Mouse (Mus musculus): Measurements from ENCODE around the gene Gm4131. TPM values are rescaled to one million over a fixed set of nuclear protein-coding genes. Genes with fewer than 3 reads are reported as not detected.
"Not testable (repeated sequence)": the region's sequence is repeated elsewhere in the genome, so short reads cannot be mapped to it uniquely, and the experiment has no call there.

The Gm4131 gene
- 0.25 and 0.36 TPM in 2 replicates for polyA plus RNA-seq (2015; fragmentation: Nextera tagmentation; extraction: Ambion mirVana)

DNA sequence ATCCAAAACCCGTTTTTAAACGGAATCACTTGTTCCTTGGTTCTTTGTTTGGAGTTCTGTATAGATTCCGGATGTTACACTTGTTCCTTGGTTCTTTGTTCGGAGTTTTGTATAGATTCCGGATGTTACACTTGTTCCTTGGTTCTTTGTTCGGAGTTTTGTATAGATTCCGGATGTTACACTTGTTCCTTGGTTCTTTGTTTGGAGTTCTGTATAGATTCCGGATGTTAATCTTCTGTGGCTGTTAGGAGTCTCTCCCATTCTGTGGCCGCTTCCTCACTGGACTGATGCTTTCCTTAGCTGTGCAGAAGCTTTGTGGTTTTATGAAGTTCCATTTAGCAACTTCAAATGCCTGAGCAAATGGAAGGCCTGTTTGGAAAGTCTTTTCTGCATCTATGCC lies at the start of gene Gm4131:
TSS of gene Gm4131 (minus strand) at position 101 of the 400 bp plus-strand sequence.
- peaks cover 10% of the 10 kb centered on the region for H3K4me1 ChIP-seq (ENCODE audit: control insufficient read depth, insufficient read depth, low read length)
- not testable (repeated sequence) for H3K27ac ChIP-seq (ENCODE audit: low read length); ATAC-seq; H3K9ac ChIP-seq (ENCODE audit: low read depth, low read length); H3K36me3 ChIP-seq (ENCODE audit: control insufficient read depth, insufficient read depth, low read length); H3K4me3 ChIP-seq (ENCODE audit: low read depth, low read length); H3K4me2 ChIP-seq (ENCODE audit: low read length); H3K27me3 ChIP-seq (ENCODE audit: control insufficient read depth, insufficient read depth, low read depth, low read length); H3K9me3 ChIP-seq (replicated peaks; ENCODE audit: control insufficient read depth, low read length, poor library complexity, severe bottlenecking)
- WGBS, result 56% methylated on average over 9 of the region's 9 CpGs

DNA sequence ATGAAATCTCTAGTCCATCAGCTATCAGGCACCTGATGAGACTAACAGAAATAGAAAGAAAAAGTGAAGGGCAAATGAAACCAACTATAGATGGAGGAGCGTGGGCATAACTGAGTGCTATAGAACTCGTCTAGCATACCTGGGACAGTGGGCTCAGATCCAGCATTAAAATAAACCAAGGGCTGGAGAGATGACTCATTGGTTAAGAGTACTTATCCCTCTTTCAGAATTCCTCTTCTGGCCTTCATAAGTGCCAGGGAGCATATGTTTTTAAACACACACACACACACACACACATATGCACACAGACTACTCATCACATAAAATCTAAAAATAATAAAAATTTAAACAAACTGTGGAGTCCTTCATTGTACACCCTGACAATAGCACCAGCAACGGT lies 43.2 kb upstream of the Gm4131 start:
- Histone ChIP-seq H3K4me3 (ENCODE audit: low read depth, low read length) (no peak overlapping the region), H3K4me1 (ENCODE audit: control insufficient read depth, insufficient read depth, low read length) (no peaks in the 10 kb centered on the region), H3K9ac (ENCODE audit: low read depth, low read length) (no peak overlapping the region), H3K4me2 (ENCODE audit: low read length) (no peak overlapping the region), H3K9me3 (replicated peaks; ENCODE audit: control insufficient read depth, low read length, poor library complexity, severe bottlenecking) (no peaks in the 10 kb centered on the region), H3K36me3 (ENCODE audit: control insufficient read depth, insufficient read depth, low read length) (peaks cover 10% of the 10 kb centered on the region), H3K27me3 (ENCODE audit: control insufficient read depth, insufficient read depth, low read depth, low read length) (no peaks in the 10 kb centered on the region), H3K27ac (ENCODE audit: low read length) (no peak overlapping the region)
- ATAC-seq, result no peak
- WGBS, result 82% methylated on average over 3 of the region's 3 CpGs

DNA sequence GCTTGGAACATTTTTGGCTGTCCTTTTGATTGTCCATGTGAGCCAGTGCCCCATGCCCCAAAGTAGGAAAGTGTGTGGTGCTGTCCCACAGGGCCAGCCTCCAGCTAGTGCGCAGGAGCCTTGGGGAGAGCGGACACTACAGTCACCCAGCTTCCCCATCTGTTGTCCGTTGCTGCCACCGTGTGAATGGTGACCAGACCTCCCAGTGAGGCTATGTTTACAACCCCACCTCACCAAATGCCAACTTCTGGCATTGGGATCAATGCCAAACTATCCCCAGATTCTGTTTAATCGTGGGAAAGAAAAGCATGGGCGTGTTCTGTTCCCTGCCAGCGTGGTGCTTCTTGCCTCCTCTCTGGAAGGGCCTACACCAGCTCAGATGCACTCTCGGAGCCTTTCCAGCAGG lies 41.1 kb upstream of the Gm4131 start:
- H3K4me3 ChIP-seq (ENCODE audit: low read depth, low read length), result no peak overlapping the region
- H3K4me1 ChIP-seq (ENCODE audit: control insufficient read depth, insufficient read depth, low read length), result no peaks in the 10 kb centered on the region
- H3K9me3 ChIP-seq (replicated peaks; ENCODE audit: control insufficient read depth, low read length, poor library complexity, severe bottlenecking), result no peaks in the 10 kb centered on the region
- no peaks in the 10 kb centered on the region for H3K27me3 ChIP-seq (ENCODE audit: control insufficient read depth, insufficient read depth, low read depth, low read length)
- H3K4me2 ChIP-seq (ENCODE audit: low read length), result no peak overlapping the region
- peaks cover 10% of the 10 kb centered on the region for H3K36me3 ChIP-seq (ENCODE audit: control insufficient read depth, insufficient read depth, low read length)
- H3K27ac ChIP-seq (ENCODE audit: low read length), result no peak overlapping the region
- no peak overlapping the region for H3K9ac ChIP-seq (ENCODE audit: low read depth, low read length)
- peak; percentile 62; the same call in 1 of the 2 replicates for ATAC-seq
- 67% methylated on average over 8 of the region's 8 CpGs for WGBS

DNA sequence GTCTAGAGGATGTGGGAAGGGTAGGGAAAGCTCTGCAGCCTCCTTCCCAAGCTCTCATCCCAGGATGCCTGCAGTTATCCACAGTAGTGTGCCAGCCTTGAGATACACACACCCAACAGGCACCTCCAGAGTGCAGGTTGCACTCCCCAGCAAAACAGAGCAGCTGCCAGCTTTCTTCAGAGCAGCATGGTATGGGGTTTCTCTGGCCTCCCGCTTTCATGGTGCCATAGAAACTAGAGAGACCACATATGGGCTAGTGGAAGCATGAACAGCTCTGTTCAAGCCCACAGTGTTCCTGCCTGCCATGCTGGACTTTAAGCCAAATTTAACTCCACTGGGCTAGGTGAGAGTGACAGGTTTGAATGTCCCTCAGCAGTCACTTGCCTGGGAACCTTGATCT lies 36.1 kb upstream of the Gm4131 start:
- WGBS, result 85% methylated on average over 1 of the region's 1 CpGs
- no peaks in the 10 kb centered on the region for H3K9me3 ChIP-seq (replicated peaks; ENCODE audit: control insufficient read depth, low read length, poor library complexity, severe bottlenecking)

DNA sequence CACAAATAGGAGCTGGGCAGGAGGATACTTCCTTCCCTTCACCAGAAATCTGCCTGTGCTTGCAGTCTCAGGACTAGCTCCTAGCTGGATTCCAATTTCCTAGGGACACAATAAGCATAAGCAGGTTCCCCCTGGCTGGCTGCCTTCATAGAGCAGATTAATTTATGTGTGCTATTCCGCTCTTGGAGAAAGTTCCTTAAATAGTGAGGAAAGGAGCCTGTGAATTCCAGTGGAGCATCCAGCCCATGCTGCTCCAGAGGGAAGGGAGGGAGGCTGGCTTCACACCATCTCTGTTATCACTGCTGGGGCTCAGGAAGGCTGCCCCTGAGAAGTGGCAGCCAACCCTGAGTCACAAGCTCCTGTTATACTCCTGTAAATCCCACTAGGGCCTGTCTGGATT lies 35.5 kb upstream of the Gm4131 start:
- Histone ChIP-seq H3K4me1 (ENCODE audit: control insufficient read depth, insufficient read depth, low read length) (no peaks in the 10 kb centered on the region), H3K27me3 (ENCODE audit: control insufficient read depth, insufficient read depth, low read depth, low read length) (no peaks in the 10 kb centered on the region), H3K4me3 (ENCODE audit: low read depth, low read length) (no peak overlapping the region), H3K27ac (ENCODE audit: low read length) (no peak overlapping the region), H3K4me2 (ENCODE audit: low read length) (no peak overlapping the region), H3K9ac (ENCODE audit: low read depth, low read length) (no peak overlapping the region), H3K9me3 (replicated peaks; ENCODE audit: control insufficient read depth, low read length, poor library complexity, severe bottlenecking) (no peaks in the 10 kb centered on the region), H3K36me3 (ENCODE audit: control insufficient read depth, insufficient read depth, low read length) (peaks cover 11% of the 10 kb centered on the region)
- no peak for ATAC-seq
- 60% methylated on average over 1 of the region's 1 CpGs for WGBS

More for the DNA sequence above, 36.1 kb upstream of the Gm4131 start:
- Histone ChIP-seq H3K4me2 (ENCODE audit: low read length) (no peak overlapping the region), H3K9ac (ENCODE audit: low read depth, low read length) (no peak overlapping the region), H3K27me3 (ENCODE audit: control insufficient read depth, insufficient read depth, low read depth, low read length) (no peaks in the 10 kb centered on the region), H3K27ac (ENCODE audit: low read length) (no peak overlapping the region), H3K4me3 (ENCODE audit: low read depth, low read length) (no peak overlapping the region), H3K4me1 (ENCODE audit: control insufficient read depth, insufficient read depth, low read length) (no peaks in the 10 kb centered on the region), H3K36me3 (ENCODE audit: control insufficient read depth, insufficient read depth, low read length) (peaks cover 13% of the 10 kb centered on the region)
- ATAC-seq, result no peak

DNA sequence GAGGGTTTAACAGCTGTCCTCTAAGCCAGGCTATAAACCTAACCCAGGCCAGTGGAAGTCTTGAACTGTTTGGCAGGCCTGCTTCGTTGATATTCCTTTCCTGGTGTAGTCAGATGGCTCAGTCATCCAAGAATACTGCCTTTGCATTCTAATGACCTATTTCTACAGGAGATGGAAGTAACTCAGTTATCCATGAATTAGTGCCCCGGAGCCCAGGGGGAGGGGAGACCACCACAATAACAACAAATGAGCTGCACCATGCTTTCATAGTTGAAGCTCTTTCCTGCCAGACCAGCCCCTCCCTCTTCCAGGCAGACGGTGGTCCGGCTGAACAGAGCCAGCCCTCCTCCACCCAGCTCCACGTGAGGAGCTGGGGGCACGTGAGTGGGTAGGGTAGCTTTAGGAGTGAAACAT lies 33.4 kb upstream of the Gm4131 start:
- no peak overlapping the region for H3K9ac ChIP-seq (ENCODE audit: low read depth, low read length)
- H3K36me3 ChIP-seq (ENCODE audit: control insufficient read depth, insufficient read depth, low read length), result 0 out of 2 replicates have a peak, but pooled peaks cover 2% of the 10 kb centered on the region
- H3K4me2 ChIP-seq (ENCODE audit: low read length), result no peak overlapping the region
- no peak overlapping the region for H3K4me3 ChIP-seq (ENCODE audit: low read depth, low read length)
- no peak overlapping the region for H3K27ac ChIP-seq (ENCODE audit: low read length)
- no peaks in the 10 kb centered on the region for H3K9me3 ChIP-seq (replicated peaks; ENCODE audit: control insufficient read depth, low read length, poor library complexity, severe bottlenecking)
- H3K27me3 ChIP-seq (ENCODE audit: control insufficient read depth, insufficient read depth, low read depth, low read length), result no peaks in the 10 kb centered on the region
- H3K4me1 ChIP-seq (ENCODE audit: control insufficient read depth, insufficient read depth, low read length), result no peaks in the 10 kb centered on the region
- ATAC-seq, result no peak
- 26% methylated on average over 6 of the region's 6 CpGs for WGBS

DNA sequence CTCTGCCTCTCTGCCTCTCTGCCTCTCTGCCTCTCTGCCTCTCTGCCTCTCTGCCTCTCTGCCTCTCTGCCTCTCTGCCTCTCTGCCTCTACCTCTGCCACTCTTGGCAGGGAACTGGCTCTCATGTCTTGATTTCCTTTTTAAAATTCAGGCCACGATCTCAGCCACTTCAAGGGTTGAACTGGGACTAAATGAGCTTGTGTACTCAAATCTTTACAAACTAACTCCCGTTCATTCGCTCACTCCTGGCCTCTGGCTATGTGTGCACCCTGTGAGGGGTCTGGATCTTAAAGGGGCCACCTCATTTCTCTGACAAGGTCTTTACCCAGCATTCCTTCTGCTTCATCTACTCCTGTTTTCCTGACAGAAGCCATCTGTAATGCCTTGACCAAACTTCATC lies 18.6 kb upstream of the Gm4131 start:
- peak; percentile 62 for ATAC-seq
- Histone ChIP-seq H3K4me3 (ENCODE audit: low read depth, low read length) (no peak overlapping the region), H3K36me3 (ENCODE audit: control insufficient read depth, insufficient read depth, low read length) (peaks cover 3% of the 10 kb centered on the region), H3K27me3 (ENCODE audit: control insufficient read depth, insufficient read depth, low read depth, low read length) (no peaks in the 10 kb centered on the region), H3K9me3 (replicated peaks; ENCODE audit: control insufficient read depth, low read length, poor library complexity, severe bottlenecking) (no peaks in the 10 kb centered on the region), H3K9ac (ENCODE audit: low read depth, low read length) (no peak overlapping the region), H3K4me1 (ENCODE audit: control insufficient read depth, insufficient read depth, low read length) (peaks cover 30% of the 10 kb centered on the region), H3K4me2 (ENCODE audit: low read length) (no peak overlapping the region), H3K27ac (ENCODE audit: low read length) (peak overlapping the region; percentile 69)
- WGBS, result 14% methylated on average over 3 of the region's 3 CpGs

DNA sequence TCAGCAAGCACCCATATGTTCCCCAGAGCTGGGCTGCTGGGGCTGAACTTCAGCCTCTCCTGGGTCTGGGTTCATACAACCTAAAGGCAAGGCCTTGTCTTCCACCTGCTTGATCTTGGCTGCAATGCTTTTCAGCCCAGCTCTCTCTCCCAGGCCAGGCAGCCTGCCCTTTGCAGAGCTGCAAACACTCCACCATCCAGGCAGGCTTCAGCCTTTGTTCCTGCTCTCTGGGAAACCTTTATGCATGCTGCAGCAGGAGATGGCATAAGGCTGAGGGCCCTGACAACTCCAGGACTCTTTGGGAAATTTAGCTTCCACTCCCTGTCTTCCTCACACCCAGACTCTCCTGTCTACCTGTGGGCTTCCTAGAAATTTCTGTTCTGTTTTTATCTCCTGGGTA lies 17.9 kb upstream of the Gm4131 start:
- Histone ChIP-seq H3K27ac (ENCODE audit: low read length) (peak overlapping the region; percentile 69), H3K27me3 (ENCODE audit: control insufficient read depth, insufficient read depth, low read depth, low read length) (no peaks in the 10 kb centered on the region), H3K4me1 (ENCODE audit: control insufficient read depth, insufficient read depth, low read length) (peaks cover 30% of the 10 kb centered on the region), H3K4me3 (ENCODE audit: low read depth, low read length) (no peak overlapping the region), H3K4me2 (ENCODE audit: low read length) (no peak overlapping the region), H3K9ac (ENCODE audit: low read depth, low read length) (no peak overlapping the region), H3K9me3 (replicated peaks; ENCODE audit: control insufficient read depth, low read length, poor library complexity, severe bottlenecking) (no peaks in the 10 kb centered on the region), H3K36me3 (ENCODE audit: control insufficient read depth, insufficient read depth, low read length) (peaks cover 3% of the 10 kb centered on the region)
- no peak for ATAC-seq

DNA sequence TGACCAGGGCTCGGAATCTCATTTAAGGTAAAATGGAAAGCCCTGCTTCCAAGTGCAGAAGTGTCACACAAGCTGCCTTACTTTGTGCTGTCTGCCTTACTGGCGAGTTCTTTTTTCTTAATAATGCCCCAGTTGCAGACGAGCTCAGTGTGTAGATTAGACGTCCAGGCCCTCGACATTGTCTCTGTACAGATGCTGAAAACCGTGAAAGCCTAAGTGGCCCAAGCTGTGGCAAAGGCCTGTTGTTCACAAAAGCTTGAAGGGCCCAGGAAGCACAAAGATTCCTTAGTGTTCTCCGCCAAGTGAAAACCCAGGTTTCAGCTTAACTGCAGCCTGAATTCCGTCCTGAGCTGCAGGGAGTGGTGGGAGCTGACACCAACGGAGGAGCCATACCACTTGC lies 15.0 kb upstream of the Gm4131 start:
- Histone ChIP-seq H3K36me3 (ENCODE audit: control insufficient read depth, insufficient read depth, low read length) (0 out of 2 replicates have a peak, but pooled peaks cover 2% of the 10 kb centered on the region), H3K4me3 (ENCODE audit: low read depth, low read length) (no peak overlapping the region), H3K27ac (ENCODE audit: low read length) (peak overlapping the region; percentile 23), H3K27me3 (ENCODE audit: control insufficient read depth, insufficient read depth, low read depth, low read length) (no peaks in the 10 kb centered on the region), H3K4me1 (ENCODE audit: control insufficient read depth, insufficient read depth, low read length) (peaks cover 30% of the 10 kb centered on the region), H3K9me3 (replicated peaks; ENCODE audit: control insufficient read depth, low read length, poor library complexity, severe bottlenecking) (no peaks in the 10 kb centered on the region), H3K9ac (ENCODE audit: low read depth, low read length) (no peak overlapping the region), H3K4me2 (ENCODE audit: low read length) (no peak overlapping the region)
- 16% methylated on average over 9 of the region's 9 CpGs for WGBS
- no peak for ATAC-seq
